Mouse (Mus musculus) olfactory bulb, adult 2 months (tissue): ENCODE results near the gene Usp18.

Experiments used
- CTCF ChIP-seq: fragments of 200-500 bp; IDR thresholded peaks from 2 replicates; pipeline ENCODE4 v1.5.1; 2012; ENCODE audit warnings: low read depth, mild to moderate bottlenecking, low read length, moderate library complexity; ENCODE audit not compliant: insufficient read depth
- POLR2A ChIP-seq: fragments of 200-500 bp; IDR thresholded peaks from 2 replicates; pipeline ENCODE4 v1.6.1; 2012; ENCODE audit warnings: mild to moderate bottlenecking, low read depth, low read length, moderate library complexity; ENCODE audit not compliant: insufficient read depth

DNA sequence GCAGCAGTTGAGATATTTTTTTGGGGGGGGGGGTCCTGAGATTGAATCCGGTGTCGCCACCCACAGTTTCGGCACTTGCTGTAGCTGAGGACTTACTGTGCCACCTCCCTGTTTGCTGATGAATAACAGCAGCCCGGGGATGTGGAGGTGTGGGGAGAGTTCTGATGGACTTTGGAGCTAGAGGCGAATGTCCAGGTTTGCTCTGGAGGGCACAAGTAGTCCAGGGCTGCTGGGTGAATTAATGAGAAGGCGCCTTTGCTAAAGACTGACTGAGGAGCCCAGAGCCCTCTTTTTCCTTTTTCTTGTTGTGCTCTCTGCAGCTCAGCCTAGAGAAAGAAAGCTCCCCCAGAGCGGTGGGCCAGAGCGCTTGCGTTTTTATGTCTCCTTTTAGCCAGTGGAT lies 58.9 kb downstream of the Usp18 start:
- no peak for TF ChIP-seq CTCF
- no peak for TF ChIP-seq POLR2A
